Mouse (Mus musculus): Measurements from ENCODE around the gene Zfp704. TPM values are rescaled to one million over a fixed set of nuclear protein-coding genes. Genes with fewer than 3 reads are reported as not detected.

Gene Zfp704
- total and polyA plus RNA-seq, 3 experiments, result 0.02 to 0.22 TPM; not detected in 1

DNA sequence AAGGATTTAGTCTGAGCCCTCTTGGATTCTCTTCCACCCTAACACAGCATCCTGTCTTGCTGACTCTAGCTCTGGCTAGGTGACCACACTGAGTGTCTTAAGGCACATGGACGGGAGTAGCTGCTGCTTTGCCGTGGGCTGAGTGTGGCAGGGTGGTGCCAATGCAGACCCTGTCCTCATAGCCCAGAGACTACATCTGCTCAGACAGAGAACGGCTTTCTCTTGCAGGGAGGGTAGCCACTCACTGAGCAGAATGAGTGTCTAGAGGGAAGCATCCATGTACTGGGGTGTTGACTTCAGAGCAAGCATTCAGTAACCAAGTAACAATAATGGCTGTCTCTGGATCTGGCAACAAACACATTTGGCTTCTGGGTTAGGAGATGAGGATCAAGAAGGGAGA lies 179.9 kb downstream of the Zfp704 start:
- Histone ChIP-seq H3K4me1 (ENCODE audit: insufficient read depth, low read depth, low read length) (no peaks in the 10 kb centered on the region), H3K9me3 (replicated peaks) (no peaks in the 10 kb centered on the region), H3K4me3 (ENCODE audit: low read depth, low read length) (no peak overlapping the region), H3K36me3 (replicated peaks) (peaks cover 12% of the 10 kb centered on the region), H3K27me3 (ENCODE audit: insufficient read depth, low read length) (no peaks in the 10 kb centered on the region)
- TF ChIP-seq CTCF (IDR thresholded peaks at IDR 0.05; ENCODE audit: low read depth, low read length) (no peak), GATA2 (IDR thresholded peaks at IDR 0.05; ENCODE audit: borderline replicate concordance, low read depth, low read length) (no peak), POLR2AphosphoS5 (IDR thresholded peaks at IDR 0.05; ENCODE audit: insufficient replicate concordance, low read depth, low read length) (no peak), GATA1 (IDR thresholded peaks at IDR 0.05; ENCODE audit: borderline replicate concordance, low read length) (no peak), TAL1 (conservative IDR thresholded peaks at IDR 0.05; ENCODE audit: low read depth, low read length) (no peak)
- ATAC-seq (ENCODE audit: extremely low read depth, insufficient number of reproducible peaks, low FRiP score, poor library complexity, severe bottlenecking), result no peak
- DNase-seq (ENCODE audit: low spot score), result no peak

- DNase-seq (ENCODE audit: low spot score), result no peak
- H3K36me3 ChIP-seq (replicated peaks), result peaks cover 32% of the 10 kb centered on the region
- H3K9me3 ChIP-seq (replicated peaks), result no peaks in the 10 kb centered on the region
- H3K4me1 ChIP-seq (ENCODE audit: insufficient read depth, low read depth, low read length), result no peaks in the 10 kb centered on the region
- no peak for ATAC-seq (ENCODE audit: extremely low read depth, insufficient number of reproducible peaks, low FRiP score, poor library complexity, severe bottlenecking)
- H3K4me3 ChIP-seq (ENCODE audit: low read depth, low read length), result no peak overlapping the region
- no peaks in the 10 kb centered on the region for H3K27me3 ChIP-seq (ENCODE audit: insufficient read depth, low read length)
- TF ChIP-seq GATA2 (IDR thresholded peaks at IDR 0.05; ENCODE audit: borderline replicate concordance, low read depth, low read length) (no peak), TAL1 (conservative IDR thresholded peaks at IDR 0.05; ENCODE audit: low read depth, low read length) (no peak), POLR2AphosphoS5 (IDR thresholded peaks at IDR 0.05; ENCODE audit: insufficient replicate concordance, low read depth, low read length) (no peak), GATA1 (IDR thresholded peaks at IDR 0.05; ENCODE audit: borderline replicate concordance, low read length) (no peak), CTCF (IDR thresholded peaks at IDR 0.05; ENCODE audit: low read depth, low read length) (no peak)
Measured at GRCm38 (mm10) chr3:9427826-9428225, 182.1 kb downstream of the Zfp704 start.

- TF ChIP-seq POLR2AphosphoS5 (IDR thresholded peaks at IDR 0.05; ENCODE audit: insufficient replicate concordance, low read depth, low read length) (no peak), GATA1 (IDR thresholded peaks at IDR 0.05; ENCODE audit: borderline replicate concordance, low read length) (no peak), CTCF (IDR thresholded peaks at IDR 0.05; ENCODE audit: low read depth, low read length) (no peak), GATA2 (IDR thresholded peaks at IDR 0.05; ENCODE audit: borderline replicate concordance, low read depth, low read length) (no peak), TAL1 (conservative IDR thresholded peaks at IDR 0.05; ENCODE audit: low read depth, low read length) (no peak)
- peaks cover 34% of the 10 kb centered on the region for H3K36me3 ChIP-seq (replicated peaks)
- no peaks in the 10 kb centered on the region for H3K27me3 ChIP-seq (ENCODE audit: insufficient read depth, low read length)
- H3K4me1 ChIP-seq (ENCODE audit: insufficient read depth, low read depth, low read length), result no peaks in the 10 kb centered on the region
- no peak overlapping the region for H3K4me3 ChIP-seq (ENCODE audit: low read depth, low read length)
- DNase-seq (ENCODE audit: low spot score), result no peak
- ATAC-seq (ENCODE audit: extremely low read depth, insufficient number of reproducible peaks, low FRiP score, poor library complexity, severe bottlenecking), result no peak
- H3K9me3 ChIP-seq (replicated peaks), result no peaks in the 10 kb centered on the region
Measured at GRCm38 (mm10) chr3:9425661-9426060, 184.2 kb downstream of the Zfp704 start.

- DNase-seq (ENCODE audit: low spot score) (no peak), ATAC-seq (ENCODE audit: extremely low read depth, insufficient number of reproducible peaks, low FRiP score, poor library complexity, severe bottlenecking) (no peak)
- no peaks in the 10 kb centered on the region for H3K9me3 ChIP-seq (replicated peaks)
- no peak for TF ChIP-seq GATA2 (IDR thresholded peaks at IDR 0.05; ENCODE audit: borderline replicate concordance, low read depth, low read length)
- TF ChIP-seq TAL1 (conservative IDR thresholded peaks at IDR 0.05; ENCODE audit: low read depth, low read length), result no peak
- no peak for TF ChIP-seq GATA1 (IDR thresholded peaks at IDR 0.05; ENCODE audit: borderline replicate concordance, low read length)
- no peak overlapping the region for H3K4me3 ChIP-seq (ENCODE audit: low read depth, low read length)
- no peaks in the 10 kb centered on the region for H3K4me1 ChIP-seq (ENCODE audit: insufficient read depth, low read depth, low read length)
- H3K36me3 ChIP-seq (replicated peaks), result peaks cover 32% of the 10 kb centered on the region
- H3K27me3 ChIP-seq (ENCODE audit: insufficient read depth, low read length), result no peaks in the 10 kb centered on the region
Measured at GRCm38 (mm10) chr3:9424637-9425036, 185.2 kb downstream of the Zfp704 start.

GRCm38 (mm10) chr3:9423669-9424068 lies 186.2 kb downstream of the Zfp704 start:
- DNase-seq (ENCODE audit: low spot score), result no peak
- TF ChIP-seq CTCF (IDR thresholded peaks at IDR 0.05; ENCODE audit: low read depth, low read length) (no peak), POLR2AphosphoS5 (IDR thresholded peaks at IDR 0.05; ENCODE audit: insufficient replicate concordance, low read depth, low read length) (no peak), TAL1 (conservative IDR thresholded peaks at IDR 0.05; ENCODE audit: low read depth, low read length) (no peak), GATA1 (IDR thresholded peaks at IDR 0.05; ENCODE audit: borderline replicate concordance, low read length) (no peak), GATA2 (IDR thresholded peaks at IDR 0.05; ENCODE audit: borderline replicate concordance, low read depth, low read length) (no peak)
- H3K27me3 ChIP-seq (ENCODE audit: insufficient read depth, low read length), result no peaks in the 10 kb centered on the region
- no peaks in the 10 kb centered on the region for H3K4me1 ChIP-seq (ENCODE audit: insufficient read depth, low read depth, low read length)
- H3K4me3 ChIP-seq (ENCODE audit: low read depth, low read length), result no peak overlapping the region
- H3K36me3 ChIP-seq (replicated peaks), result peaks cover 32% of the 10 kb centered on the region
- no peak for ATAC-seq (ENCODE audit: extremely low read depth, insufficient number of reproducible peaks, low FRiP score, poor library complexity, severe bottlenecking)
- H3K9me3 ChIP-seq (replicated peaks), result no peaks in the 10 kb centered on the region

DNA sequence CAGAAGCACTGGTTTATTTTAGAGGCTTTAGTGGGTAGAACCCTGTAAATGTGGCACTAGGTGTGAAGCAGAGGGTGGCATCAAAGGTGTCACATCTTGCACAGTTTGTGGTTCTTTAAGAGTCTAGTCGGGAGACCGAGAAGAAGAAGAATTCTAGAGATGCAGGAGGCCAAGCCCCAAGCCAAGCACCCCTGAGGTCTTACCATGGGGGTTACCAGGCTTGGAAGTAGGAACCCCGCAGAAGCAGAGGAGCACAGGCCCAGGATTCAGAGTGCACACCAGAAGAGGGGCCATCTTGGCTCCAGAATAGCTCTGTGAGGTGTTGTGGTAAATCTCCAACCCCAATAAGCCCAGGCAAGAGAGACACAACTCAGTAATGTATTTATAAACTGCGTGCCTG lies 201.0 kb downstream of the Zfp704 start:
- H3K27me3 ChIP-seq (ENCODE audit: insufficient read depth, low read length), result no peaks in the 10 kb centered on the region
- ATAC-seq (ENCODE audit: extremely low read depth, insufficient number of reproducible peaks, low FRiP score, poor library complexity, severe bottlenecking) (no peak), DNase-seq (ENCODE audit: low spot score) (no peak)
- TF ChIP-seq GATA2 (IDR thresholded peaks at IDR 0.05; ENCODE audit: borderline replicate concordance, low read depth, low read length) (no peak), GATA1 (IDR thresholded peaks at IDR 0.05; ENCODE audit: borderline replicate concordance, low read length) (no peak), TAL1 (conservative IDR thresholded peaks at IDR 0.05; ENCODE audit: low read depth, low read length) (no peak), CTCF (IDR thresholded peaks at IDR 0.05; ENCODE audit: low read depth, low read length) (no peak), POLR2AphosphoS5 (IDR thresholded peaks at IDR 0.05; ENCODE audit: insufficient replicate concordance, low read depth, low read length) (no peak)
- peaks cover 10% of the 10 kb centered on the region for H3K4me1 ChIP-seq (ENCODE audit: insufficient read depth, low read depth, low read length)
- peaks cover 52% of the 10 kb centered on the region for H3K36me3 ChIP-seq (replicated peaks)
- no peak overlapping the region for H3K4me3 ChIP-seq (ENCODE audit: low read depth, low read length)
- no peaks in the 10 kb centered on the region for H3K9me3 ChIP-seq (replicated peaks)

All from G1E (cell line).